Mouse (Mus musculus) lung, adult 2 months (tissue): ENCODE measurements around the gene Mgst3.

Source experiments
- CTCF ChIP-seq: fragments of 200-500 bp; IDR thresholded peaks from 2 replicates; pipeline ENCODE4 v1.5.1; 2011; ENCODE audit warnings: mild to moderate bottlenecking, low read length, control low read depth; ENCODE audit not compliant: insufficient read depth
- POLR2A ChIP-seq: fragments of 200-500 bp; IDR thresholded peaks from 2 replicates; pipeline ENCODE4 v1.6.1; 2011; ENCODE audit warnings: low read depth, mild to moderate bottlenecking, control low read depth, low read length, borderline replicate concordance; ENCODE audit errors: extremely low read depth

- TF ChIP-seq POLR2A (no peak), CTCF (no peak)
These were observed 27.0 kb downstream of the Mgst3 start for GRCm38 (mm10) chr1:167366621-167367020.
